Mouse (Mus musculus): ENCODE results near the gene Top2b.

DNA sequence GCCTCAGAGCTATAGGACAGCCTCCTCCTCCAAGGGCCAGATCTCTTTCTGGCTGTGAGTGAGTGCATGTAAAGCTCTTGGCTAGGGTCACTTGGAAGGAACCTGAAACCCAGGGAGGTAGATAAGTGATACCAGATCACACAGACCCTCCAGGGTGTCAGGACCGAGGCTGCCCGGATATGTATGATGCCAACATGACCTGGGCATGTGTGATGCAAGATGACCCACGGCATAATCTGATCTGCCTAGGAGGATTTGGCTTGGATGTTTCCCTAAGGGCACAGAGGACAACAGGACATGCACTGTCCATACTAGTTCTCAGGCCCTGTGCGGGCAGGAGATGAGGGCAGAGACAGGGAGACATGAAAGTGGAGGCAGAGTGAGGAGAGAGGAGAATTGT lies 79.9 kb downstream of the Top2b start:
- TF ChIP-seq CTCF (IDR thresholded peaks at IDR 0.05; ENCODE audit: low read depth) (no peak), EP300 (IDR thresholded peaks at IDR 0.05; ENCODE audit: low read depth) (no peak)
